Mouse (Mus musculus) lung, adult 2 months (tissue): ENCODE results near the gene Usp15.

Experiments
- CTCF ChIP-seq: fragments of 200-500 bp; IDR thresholded peaks from 2 replicates; pipeline ENCODE4 v1.5.1; 2011; ENCODE audit warnings: mild to moderate bottlenecking, low read length, control low read depth; ENCODE audit not compliant: insufficient read depth
- POLR2A ChIP-seq: fragments of 200-500 bp; IDR thresholded peaks from 2 replicates; pipeline ENCODE4 v1.6.1; 2011; ENCODE audit warnings: low read depth, mild to moderate bottlenecking, control low read depth, low read length, borderline replicate concordance; ENCODE audit errors: extremely low read depth

DNA sequence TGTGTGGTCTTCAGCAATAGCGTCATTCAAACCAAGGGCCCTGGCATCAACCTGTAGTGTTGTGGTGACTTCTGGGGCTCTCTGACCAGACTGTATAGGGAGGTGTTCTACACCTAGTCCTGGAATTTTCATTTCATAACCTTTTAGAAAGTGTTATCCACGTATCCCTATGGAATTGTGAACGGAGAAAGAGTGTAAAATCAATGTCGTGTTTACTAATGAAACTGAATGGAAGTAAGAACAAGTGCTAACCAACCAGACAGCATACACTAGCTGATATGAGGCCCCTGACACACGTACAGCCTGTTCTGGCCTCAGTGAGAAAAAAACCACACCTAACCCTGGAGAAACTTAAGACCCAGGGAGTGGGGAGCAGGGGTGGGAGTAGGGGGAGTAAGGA is 4.6 kb upstream of the Usp15 start:
- TF ChIP-seq POLR2A (no peak), CTCF (no peak)
